Mouse (Mus musculus) forebrain, embryonic 10.5 days (tissue): Measurements from ENCODE around the gene Rasgef1b. TPM values are rescaled to one million over a fixed set of nuclear protein-coding genes. Genes with fewer than 3 reads are reported as not detected.

Experiments used
- DNase-seq: peaks from one replicate; pipeline ENCODE4 v3.0.0-alpha.2; 2017; ENCODE audit warnings: low spot score; ENCODE audit errors: extremely low spot score
- H3K27ac ChIP-seq: fragments of 300-500 bp; sonication (generic); 2 replicates; pipeline ENCODE4 v1.5.1; 2016; ENCODE audit warnings: mild to moderate bottlenecking
- H3K27me3 ChIP-seq: fragments of 300-500 bp; sonication (generic); 2 replicates; pipeline ENCODE4 v1.6.1; 2016; ENCODE audit warnings: mild to moderate bottlenecking; ENCODE audit not compliant: poor library complexity, severe bottlenecking
- H3K36me3 ChIP-seq: fragments of 300-500 bp; sonication (generic); replicated peaks from 2 replicates; pipeline ENCODE4 v1.6.1; 2016; ENCODE audit warnings: mild to moderate bottlenecking, moderate library complexity
- H3K4me1 ChIP-seq: fragments of 300-500 bp; sonication (generic); 2 replicates; pipeline ENCODE4 v1.6.1; 2016
- H3K4me3 ChIP-seq: fragments of 300-500 bp; sonication (generic); 2 replicates; pipeline ENCODE4 v1.5.1; 2016; ENCODE audit warnings: mild to moderate bottlenecking, moderate library complexity
- H3K9me3 ChIP-seq: fragments of 300-500 bp; sonication (generic); 2 replicates; pipeline ENCODE4 v1.6.1; 2016; ENCODE audit warnings: mild to moderate bottlenecking, moderate library complexity
- WGBS: fragments of 180-500 bp; shearing (Covaris S2); methylation state at CpG from one replicate; pipeline ENCODE4 v1.1.7; 2016; 5-methylcytosine and 5-hydroxymethylcytosine counted together
- polyA plus RNA-seq: library from polyadenylated mRNA; unstranded; fragments of >200 nt; fragmentation: Nextera tagmentation; extraction: Ambion mirVana; gene quantifications from 2 replicates; pipeline ENCODE4 v1.2.1, GENCODE M21; 2016

Gene Rasgef1b
- polyA plus RNA-seq, 1 experiment from 2014 or later = 9.5 TPM

GRCm38 (mm10) chr5:99387185-99387981 lies 341.5 kb downstream of the Rasgef1b start:
- no peaks in the 10 kb centered on the region for H3K9me3 ChIP-seq
- peaks cover 81% of the 10 kb centered on the region for H3K4me1 ChIP-seq
- no peaks in the 10 kb centered on the region for H3K36me3 ChIP-seq
- no peak overlapping the region for H3K27ac ChIP-seq
- DNase-seq = no peak
- WGBS = 86% methylated on average over 17 of the region's 17 CpGs
- no peak overlapping the region for H3K4me3 ChIP-seq
- peaks cover 97% of the 10 kb centered on the region for H3K27me3 ChIP-seq

- H3K27ac ChIP-seq = no peak overlapping the region
- H3K4me1 ChIP-seq = peaks cover 71% of the 10 kb centered on the region
- no peaks in the 10 kb centered on the region for H3K36me3 ChIP-seq
- H3K9me3 ChIP-seq = no peaks in the 10 kb centered on the region
- no peak for DNase-seq
- peaks cover 88% of the 10 kb centered on the region for H3K27me3 ChIP-seq
- 57% methylated on average over 14 of the region's 14 CpGs for WGBS
- no peak overlapping the region for H3K4me3 ChIP-seq
These were observed 342.5 kb downstream of the Rasgef1b start for GRCm38 (mm10) chr5:99386246-99386845.

DNA sequence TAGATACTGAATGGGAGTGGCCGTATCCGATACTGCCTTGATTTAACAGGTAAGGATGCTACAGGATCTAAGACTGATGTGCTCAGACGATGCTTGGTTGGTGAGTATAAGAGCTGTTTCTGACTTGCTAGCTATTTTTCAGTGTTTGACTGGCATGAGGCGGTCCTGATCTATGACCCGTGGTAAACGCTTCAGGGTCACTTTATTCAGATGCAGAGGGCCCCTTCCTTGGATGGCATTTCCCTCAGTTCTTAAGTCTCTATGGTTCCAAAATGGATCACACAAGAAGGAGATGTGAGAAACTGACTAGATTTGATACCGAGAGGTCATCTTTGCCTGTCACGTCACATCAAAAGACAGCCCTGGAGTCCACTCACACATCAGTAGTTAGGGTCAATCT lies 343.1 kb downstream of the Rasgef1b start:
- H3K4me1 ChIP-seq = peaks cover 65% of the 10 kb centered on the region
- no peaks in the 10 kb centered on the region for H3K9me3 ChIP-seq
- no peak overlapping the region for H3K4me3 ChIP-seq
- DNase-seq = no peak
- 50% methylated on average over 8 of the region's 8 CpGs for WGBS
- no peak overlapping the region for H3K27ac ChIP-seq
- no peaks in the 10 kb centered on the region for H3K36me3 ChIP-seq
- H3K27me3 ChIP-seq = peaks cover 85% of the 10 kb centered on the region

- DNase-seq = no peak
- Histone ChIP-seq H3K4me1 (peaks cover 63% of the 10 kb centered on the region), H3K9me3 (no peaks in the 10 kb centered on the region), H3K4me3 (no peak overlapping the region), H3K27me3 (peaks cover 85% of the 10 kb centered on the region), H3K36me3 (no peaks in the 10 kb centered on the region), H3K27ac (no peak overlapping the region)
- WGBS = 25% methylated on average over 1 of the region's 1 CpGs
These were observed 343.8 kb downstream of the Rasgef1b start for GRCm38 (mm10) chr5:99385090-99385489.

- no peaks in the 10 kb centered on the region for H3K9me3 ChIP-seq
- H3K4me3 ChIP-seq = no peak overlapping the region
- peaks cover 84% of the 10 kb centered on the region for H3K27me3 ChIP-seq
- no peaks in the 10 kb centered on the region for H3K36me3 ChIP-seq
- no peak for DNase-seq
- H3K4me1 ChIP-seq = peaks cover 69% of the 10 kb centered on the region
- WGBS = 82% methylated on average over 13 of the region's 13 CpGs
- H3K27ac ChIP-seq = no peak overlapping the region
These were observed 345.0 kb downstream of the Rasgef1b start for GRCm38 (mm10) chr5:99383783-99384281.

- WGBS = 85% methylated on average over 5 of the region's 5 CpGs
- Histone ChIP-seq H3K4me3 (no peak overlapping the region), H3K27me3 (peaks cover 74% of the 10 kb centered on the region), H3K36me3 (no peaks in the 10 kb centered on the region), H3K9me3 (no peaks in the 10 kb centered on the region), H3K4me1 (peaks cover 71% of the 10 kb centered on the region), H3K27ac (no peak overlapping the region)
- DNase-seq = no peak
These were observed 346.1 kb downstream of the Rasgef1b start for GRCm38 (mm10) chr5:99382786-99383185.

- H3K36me3 ChIP-seq = no peaks in the 10 kb centered on the region
- no peak for DNase-seq
- H3K27ac ChIP-seq = no peak overlapping the region
- peaks cover 68% of the 10 kb centered on the region for H3K27me3 ChIP-seq
- no peak overlapping the region for H3K4me3 ChIP-seq
- no peaks in the 10 kb centered on the region for H3K9me3 ChIP-seq
- peaks cover 61% of the 10 kb centered on the region for H3K4me1 ChIP-seq
- 89% methylated on average over 2 of the region's 2 CpGs for WGBS
These were observed 347.2 kb downstream of the Rasgef1b start for GRCm38 (mm10) chr5:99381639-99382038.

GRCm38 (mm10) chr5:99380882-99381281 lies 348.0 kb downstream of the Rasgef1b start:
- no peak overlapping the region for H3K4me3 ChIP-seq
- WGBS = 91% methylated on average over 9 of the region's 9 CpGs
- H3K9me3 ChIP-seq = no peaks in the 10 kb centered on the region
- H3K27me3 ChIP-seq = peaks cover 68% of the 10 kb centered on the region
- peaks cover 54% of the 10 kb centered on the region for H3K4me1 ChIP-seq
- no peaks in the 10 kb centered on the region for H3K36me3 ChIP-seq
- H3K27ac ChIP-seq = no peak overlapping the region
- no peak for DNase-seq

DNA sequence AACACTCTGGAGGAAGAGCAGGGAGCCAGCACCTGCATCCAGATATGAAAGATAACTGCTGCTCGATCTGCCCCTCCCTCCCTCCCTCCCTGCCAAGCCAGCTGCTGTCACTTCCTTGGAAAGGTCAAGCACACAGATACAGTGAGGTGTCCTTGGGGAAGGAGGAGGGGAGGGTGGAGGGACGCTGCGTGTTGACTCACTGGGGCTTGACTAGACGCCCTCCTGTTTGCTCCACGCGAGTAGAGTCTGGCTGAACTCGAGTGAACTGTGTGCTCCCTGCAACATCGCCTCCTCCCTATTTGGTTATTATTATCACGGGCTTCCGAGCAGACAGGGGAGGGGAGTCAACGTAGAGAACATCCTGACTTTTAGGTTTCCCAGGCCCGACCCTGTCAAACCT lies 348.7 kb downstream of the Rasgef1b start:
- no peak overlapping the region for H3K27ac ChIP-seq
- no peaks in the 10 kb centered on the region for H3K36me3 ChIP-seq
- H3K27me3 ChIP-seq = peaks cover 68% of the 10 kb centered on the region
- H3K4me3 ChIP-seq = no peak overlapping the region
- WGBS = 74% methylated on average over 12 of the region's 12 CpGs
- no peaks in the 10 kb centered on the region for H3K9me3 ChIP-seq
- peaks cover 46% of the 10 kb centered on the region for H3K4me1 ChIP-seq
- no peak for DNase-seq

DNA sequence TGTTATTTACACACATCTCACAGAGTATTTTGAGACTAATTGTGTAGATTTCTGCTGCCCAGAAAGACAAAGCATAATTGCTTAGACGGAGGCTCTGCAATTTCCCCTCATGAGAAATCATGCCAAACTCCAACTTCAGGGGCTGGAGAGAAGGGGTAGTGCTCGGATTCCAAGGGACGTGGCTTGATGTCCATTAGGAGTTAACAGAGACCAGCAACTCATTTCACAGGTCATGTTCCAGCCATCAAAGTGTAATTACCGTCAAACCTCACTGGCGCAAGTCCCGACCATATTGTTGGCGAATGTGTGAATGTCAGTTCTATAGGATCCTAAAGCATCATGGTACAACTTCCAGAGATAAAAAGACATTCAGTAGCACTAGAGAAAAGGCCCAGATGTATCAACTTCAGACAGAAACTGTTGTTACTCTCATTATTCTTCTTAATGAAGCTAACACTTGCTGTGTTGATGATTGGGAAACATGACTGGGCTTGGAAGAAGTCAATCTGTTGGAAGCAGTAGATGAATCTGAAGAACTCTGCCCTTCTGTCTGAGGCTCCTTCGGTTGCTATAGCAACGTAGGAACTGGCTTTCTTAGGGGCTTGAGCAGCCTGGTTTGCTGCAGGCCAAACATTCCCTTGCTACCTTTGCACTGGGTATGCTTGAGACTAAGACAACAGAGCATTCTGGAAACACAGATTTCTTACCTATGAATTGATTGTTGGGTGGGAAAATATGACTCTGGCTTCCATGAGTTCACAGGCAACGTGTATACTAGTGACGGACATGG lies 350.2 kb downstream of the Rasgef1b start:
- Histone ChIP-seq H3K36me3 (no peaks in the 10 kb centered on the region), H3K27ac (no peak overlapping the region), H3K4me1 (peaks cover 34% of the 10 kb centered on the region), H3K4me3 (no peak overlapping the region), H3K9me3 (no peaks in the 10 kb centered on the region), H3K27me3 (peaks cover 52% of the 10 kb centered on the region)
- 78% methylated on average over 11 of the region's 11 CpGs for WGBS
- no peak for DNase-seq

DNA sequence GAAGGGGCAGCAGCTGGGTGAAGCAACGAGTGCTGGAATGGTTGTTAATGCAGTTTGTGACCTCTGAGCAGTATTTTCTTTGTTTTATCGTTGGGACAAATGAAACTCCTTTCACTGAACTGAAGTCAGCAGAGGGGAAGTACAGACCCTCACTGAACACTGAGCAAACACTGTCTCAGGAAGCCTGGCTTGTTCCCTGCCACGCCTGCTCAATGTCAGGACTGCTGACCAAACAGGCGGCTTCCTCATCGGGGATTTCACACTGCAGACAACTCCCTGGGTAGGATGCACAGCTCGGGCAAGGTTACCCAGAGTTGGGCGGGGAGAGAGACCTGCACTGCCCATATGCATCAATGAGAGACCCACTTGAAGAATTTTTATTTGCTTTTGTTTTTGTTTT lies 353.1 kb downstream of the Rasgef1b start:
- H3K4me3 ChIP-seq = no peak overlapping the region
- peaks cover 29% of the 10 kb centered on the region for H3K4me1 ChIP-seq
- no peaks in the 10 kb centered on the region for H3K9me3 ChIP-seq
- peaks cover 37% of the 10 kb centered on the region for H3K27me3 ChIP-seq
- H3K36me3 ChIP-seq = no peaks in the 10 kb centered on the region
- no peak overlapping the region for H3K27ac ChIP-seq
- 79% methylated on average over 7 of the region's 7 CpGs for WGBS
- no peak for DNase-seq

DNA sequence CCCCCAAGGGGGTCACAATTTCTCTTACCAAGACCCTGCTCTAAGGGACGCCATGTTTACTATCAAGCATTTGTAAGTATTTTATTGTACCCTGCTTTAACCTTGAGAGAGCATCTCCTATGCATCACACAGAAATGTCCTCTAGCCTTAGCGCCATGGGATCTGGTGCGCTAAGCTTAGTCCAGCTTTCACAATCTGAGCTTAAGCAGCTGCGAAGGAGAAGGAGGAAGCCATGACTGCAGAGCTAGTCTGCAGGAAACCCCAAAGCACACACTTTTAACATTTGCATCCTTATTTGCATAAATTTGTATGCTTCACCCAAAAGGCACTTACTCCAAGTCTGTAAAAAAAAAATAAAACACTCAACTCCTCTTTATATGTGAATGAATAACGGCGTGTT lies 354.4 kb downstream of the Rasgef1b start:
- DNase-seq = no peak
- Histone ChIP-seq H3K4me3 (no peak overlapping the region), H3K27ac (no peak overlapping the region), H3K9me3 (no peaks in the 10 kb centered on the region), H3K36me3 (no peaks in the 10 kb centered on the region), H3K4me1 (peaks cover 19% of the 10 kb centered on the region), H3K27me3 (peaks cover 24% of the 10 kb centered on the region)
- 93% methylated on average over 6 of the region's 6 CpGs for WGBS
